Mouse (Mus musculus) heart, embryonic 11.5 days (tissue): ENCODE measurements around the gene Pdlim4. TPM values are rescaled to one million over a fixed set of nuclear protein-coding genes. Genes with fewer than 3 reads are reported as not detected.
"Not testable (repeated sequence)": the region's sequence is repeated elsewhere in the genome, so short reads cannot be mapped to it uniquely, and the experiment has no call there.

Experiments
- ATAC-seq: fragments of 200-750 bp; cut with Nextera tagmentation; replicated peaks from 2 replicates; pipeline ENCODE4 v1.8.0; 2017; ENCODE audit warnings: moderate library complexity; ENCODE audit not compliant: insufficient number of reproducible peaks, low FRiP score, low TSS enrichment
- H3K27ac ChIP-seq: fragments of 300-500 bp; sonication (generic); 2 replicates; pipeline ENCODE4 v1.5.1; 2014; ENCODE audit warnings: mild to moderate bottlenecking, low read depth, low read length
- H3K27me3 ChIP-seq: fragments of 300-500 bp; sonication (generic); 2 replicates; pipeline ENCODE4 v1.6.1; 2014; ENCODE audit warnings: mild to moderate bottlenecking, low read length, mixed read lengths; ENCODE audit not compliant: control insufficient read depth, insufficient read depth
- H3K36me3 ChIP-seq: fragments of 300-500 bp; sonication (generic); 2 replicates; pipeline ENCODE4 v1.6.1; 2014; ENCODE audit warnings: mild to moderate bottlenecking, low read length, moderate library complexity, mixed read lengths; ENCODE audit not compliant: control insufficient read depth, insufficient read depth
- H3K4me1 ChIP-seq: fragments of 300-500 bp; sonication (generic); 2 replicates; pipeline ENCODE4 v1.6.1; 2014; ENCODE audit warnings: low read length; ENCODE audit not compliant: control insufficient read depth, insufficient read depth
- H3K4me2 ChIP-seq: fragments of 300-500 bp; sonication (generic); 2 replicates; pipeline ENCODE4 v1.6.1; 2014; ENCODE audit warnings: mild to moderate bottlenecking, moderate library complexity
- H3K4me3 ChIP-seq: fragments of 300-500 bp; sonication (generic); 2 replicates; pipeline ENCODE4 v1.5.1; 2014; ENCODE audit warnings: low read depth, low read length
- H3K9ac ChIP-seq: fragments of 300-500 bp; sonication (generic); 2 replicates; pipeline ENCODE4 v1.6.1; 2014; ENCODE audit warnings: mild to moderate bottlenecking, low read depth, low read length, moderate library complexity
- H3K9me3 ChIP-seq: fragments of 300-500 bp; sonication (generic); replicated peaks from 2 replicates; pipeline ENCODE4 v1.6.1; 2016; ENCODE audit warnings: low read length; ENCODE audit not compliant: control insufficient read depth
- WGBS: fragments of 180-500 bp; shearing (Covaris S2); extraction: QIAGEN DNeasy Blood & Tissue Kit; methylation state at CpG from one replicate; pipeline ENCODE4 v1.1.7; 2014; ENCODE audit not compliant: insufficient replicate concordance; 5-methylcytosine and 5-hydroxymethylcytosine counted together
- polyA plus RNA-seq: library from polyadenylated mRNA; unstranded; fragments of >200 nt; fragmentation: Nextera tagmentation; extraction: Ambion mirVana; gene quantifications from 2 replicates; pipeline ENCODE4 v1.2.1, GENCODE M21; 2014

Pdlim4 gene
- polyA plus RNA-seq, 1 experiment from 2014 or later: 12.0 TPM

DNA sequence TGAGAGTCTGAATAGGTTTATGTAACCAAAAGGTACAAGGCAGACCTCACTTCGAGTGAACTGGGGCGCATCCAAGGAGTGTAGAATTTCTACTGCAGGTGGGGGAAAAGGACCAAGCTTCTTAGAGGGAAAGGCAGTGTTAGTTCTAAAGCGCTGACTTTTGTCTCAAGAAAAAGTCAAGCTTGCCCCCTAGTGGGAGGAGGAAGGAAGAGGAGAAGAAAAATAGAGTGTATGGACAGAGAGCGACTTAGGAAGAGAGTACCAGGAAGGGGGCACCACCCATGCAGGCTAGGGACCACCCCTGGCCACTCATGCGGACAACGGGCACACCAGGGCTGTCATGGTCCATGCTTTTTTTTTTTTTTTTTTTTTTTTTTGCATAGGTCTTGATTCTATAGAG is 14.6 kb downstream of the Pdlim4 start:
- ATAC-seq: no peak
- H3K4me2 ChIP-seq: no peak overlapping the region
- no peak overlapping the region for H3K27ac ChIP-seq
- H3K4me1 ChIP-seq: peaks cover 12% of the 10 kb centered on the region
- H3K4me3 ChIP-seq: no peak overlapping the region
- WGBS: 32% methylated on average over 6 of the region's 6 CpGs
- no peaks in the 10 kb centered on the region for H3K36me3 ChIP-seq
- 0 out of 2 replicates have a peak, but pooled peaks cover 4% of the 10 kb centered on the region for H3K27me3 ChIP-seq
- no peaks in the 10 kb centered on the region for H3K9me3 ChIP-seq
- H3K9ac ChIP-seq: no peak overlapping the region

GRCm38 (mm10) chr11:54053090-54053489 is 15.7 kb downstream of the Pdlim4 start:
- no peak overlapping the region for H3K4me2 ChIP-seq
- H3K27ac ChIP-seq: no peak overlapping the region
- H3K9ac ChIP-seq: no peak overlapping the region
- H3K9me3 ChIP-seq: no peaks in the 10 kb centered on the region
- H3K27me3 ChIP-seq: 0 out of 2 replicates have a peak, but pooled peaks cover 4% of the 10 kb centered on the region
- ATAC-seq: no peak
- WGBS: 74% methylated on average over 7 of the region's 7 CpGs
- H3K4me3 ChIP-seq: no peak overlapping the region
- H3K36me3 ChIP-seq: no peaks in the 10 kb centered on the region
- peaks cover 2% of the 10 kb centered on the region; the same call in 1 of the 2 replicates for H3K4me1 ChIP-seq

DNA sequence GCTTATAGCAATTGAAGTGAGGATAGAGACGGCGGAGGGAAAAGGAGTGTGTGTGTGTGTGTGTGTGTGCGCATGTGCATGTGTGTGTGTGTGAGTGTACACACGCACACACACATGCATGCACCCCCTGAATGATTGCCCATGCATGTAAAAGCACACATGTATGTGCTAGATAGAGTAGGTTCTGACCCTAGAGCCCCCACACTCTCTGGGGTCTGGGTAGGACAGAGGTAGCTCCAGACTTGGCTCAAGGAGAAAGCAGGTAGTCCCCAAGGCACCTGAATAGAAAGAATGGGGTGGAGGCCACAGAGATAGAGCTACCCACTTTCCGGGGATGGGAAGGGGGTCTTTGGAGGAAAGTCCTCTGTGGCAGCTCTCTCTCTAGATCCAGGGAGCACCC is 16.7 kb downstream of the Pdlim4 start:
- H3K4me2 ChIP-seq: no peak overlapping the region

DNA sequence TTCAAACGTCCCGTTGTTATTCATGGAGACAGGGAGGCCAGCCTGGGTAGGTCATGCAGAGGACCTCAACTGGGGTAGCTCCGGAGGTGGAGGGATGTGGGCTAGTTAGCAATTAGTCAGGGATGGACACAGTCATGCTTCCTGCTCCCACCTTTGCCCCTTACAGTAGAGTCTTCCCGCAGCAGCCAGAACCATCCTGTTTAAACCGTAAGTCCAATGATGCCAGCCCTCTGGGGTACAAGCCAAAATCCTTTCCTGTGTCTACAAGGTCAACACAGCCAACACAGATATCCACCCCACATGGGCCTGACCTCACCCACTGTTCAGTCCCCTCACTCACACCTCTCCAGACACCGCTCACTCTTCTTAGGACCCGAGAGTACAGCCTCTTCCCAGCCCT is 17.7 kb downstream of the Pdlim4 start:
- Histone ChIP-seq H3K27ac (no peak overlapping the region), H3K4me2 (no peak overlapping the region), H3K4me3 (no peak overlapping the region), H3K9me3 (no peaks in the 10 kb centered on the region), H3K4me1 (no peaks in the 10 kb centered on the region), H3K36me3 (no peaks in the 10 kb centered on the region), H3K9ac (no peak overlapping the region), H3K27me3 (0 out of 2 replicates have a peak, but pooled peaks cover under 1% of the 10 kb centered on the region)
- no peak for ATAC-seq
- 85% methylated on average over 7 of the region's 7 CpGs for WGBS

More for the DNA sequence above, 16.7 kb downstream of the Pdlim4 start:
- Histone ChIP-seq H3K36me3 (no peaks in the 10 kb centered on the region), H3K27me3 (0 out of 2 replicates have a peak, but pooled peaks cover 4% of the 10 kb centered on the region), H3K27ac (no peak overlapping the region), H3K4me1 (no peaks in the 10 kb centered on the region), H3K9me3 (no peaks in the 10 kb centered on the region), H3K9ac (no peak overlapping the region), H3K4me3 (no peak overlapping the region)
- ATAC-seq: no peak
- WGBS: 90% methylated on average over 5 of the region's 5 CpGs

DNA sequence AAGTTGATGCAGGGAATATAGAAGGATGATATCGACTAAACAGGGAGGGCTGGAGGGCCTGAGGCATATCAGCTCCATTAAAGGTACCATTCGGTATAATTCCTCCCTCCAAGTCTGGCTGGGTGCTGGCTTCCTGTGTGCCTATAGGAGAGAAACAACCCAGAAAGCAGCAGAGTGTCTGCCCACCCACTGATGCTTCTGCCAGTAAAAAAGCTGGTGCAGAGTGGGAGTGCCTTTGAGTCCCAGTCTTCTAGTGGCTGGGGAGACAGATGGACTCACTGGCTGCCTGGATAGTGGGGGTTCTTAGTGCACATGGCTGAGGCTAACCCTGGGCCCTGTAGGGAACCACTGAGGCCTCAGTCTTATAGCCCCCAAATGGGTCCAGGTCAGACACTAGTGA is 18.6 kb downstream of the Pdlim4 start:
- WGBS: 60% methylated on average over 2 of the region's 2 CpGs
- Histone ChIP-seq H3K27ac (no peak overlapping the region), H3K4me1 (no peaks in the 10 kb centered on the region), H3K4me3 (no peak overlapping the region), H3K4me2 (no peak overlapping the region), H3K9me3 (no peaks in the 10 kb centered on the region), H3K27me3 (no peaks in the 10 kb centered on the region), H3K36me3 (no peaks in the 10 kb centered on the region), H3K9ac (no peak overlapping the region)
- ATAC-seq: no peak

- Histone ChIP-seq H3K27ac (no peak overlapping the region), H3K9me3 (no peaks in the 10 kb centered on the region), H3K36me3 (no peaks in the 10 kb centered on the region), H3K4me3 (no peak overlapping the region), H3K4me2 (no peak overlapping the region), H3K4me1 (no peaks in the 10 kb centered on the region), H3K9ac (no peak overlapping the region), H3K27me3 (no peaks in the 10 kb centered on the region)
- WGBS: 88% methylated on average over 6 of the region's 6 CpGs
- no peak for ATAC-seq
Observed at GRCm38 (mm10) chr11:54040676-54041075, 28.1 kb downstream of the Pdlim4 start.

GRCm38 (mm10) chr11:54032872-54033271 is 35.9 kb downstream of the Pdlim4 start:
- H3K4me3 ChIP-seq, ATAC-seq, H3K36me3 ChIP-seq, H3K9ac ChIP-seq, H3K4me2 ChIP-seq, H3K9me3 ChIP-seq, H3K4me1 ChIP-seq, H3K27ac ChIP-seq: not testable (repeated sequence)
- WGBS: 100% methylated on average over 1 of the region's 3 CpGs
- H3K27me3 ChIP-seq: peaks cover 11% of the 10 kb centered on the region

- Histone ChIP-seq H3K9me3 (no peaks in the 10 kb centered on the region), H3K4me2 (peak overlapping the region; percentile 96), H3K27me3 (peaks cover 35% of the 10 kb centered on the region)
Observed at GRCm38 (mm10) chr11:54028997-54029396, 39.8 kb downstream of the Pdlim4 start.

More at GRCm38 (mm10) chr11:54028997-54029396, 39.8 kb downstream of the Pdlim4 start:
- H3K27ac ChIP-seq: no peak overlapping the region
- peaks cover 8% of the 10 kb centered on the region; the same call in 1 of the 2 replicates for H3K4me1 ChIP-seq
- WGBS: 66% methylated on average over 4 of the region's 4 CpGs
- no peaks in the 10 kb centered on the region for H3K36me3 ChIP-seq
- peak overlapping the region; percentile 65 for H3K4me3 ChIP-seq
- peak overlapping the region; percentile 78 for H3K9ac ChIP-seq
- no peak for ATAC-seq
